Comparison of ENCODE assay signal across 12 mouse cellular contexts in genomic region chr3:83099139-83099538, GRCm38 (mm10). TPM values are rescaled to one million over a fixed set of nuclear protein-coding genes. Genes with fewer than 3 reads are reported as not detected.
DNase-seq lines count a peak whose midpoint lies in the region; ATAC-seq and TF ChIP-seq lines count a peak whose summit lies in the region.
"Had no signal": no experiment of that assay in that cellular context is flagged by ENCODE, and none has a peak within 500 bp of the region (broad histone marks: within the 10 kb centered on the region; RNA-seq: fewer than 3 reads in every experiment).

No protein-coding gene starts in this region.

- ATAC-seq in lung, postnatal 0 days = no peak
- no peak for ATAC-seq in limb, embryonic 15.5 days (ENCODE audit: insufficient number of reproducible peaks, low FRiP score, low TSS enrichment, low read depth)
- no peak for ATAC-seq in stomach, postnatal 0 days (ENCODE audit: low FRiP score, low TSS enrichment)
- ATAC-seq: Patski had no signal

- no peaks in the 10 kb centered on the region for H3K36me3 ChIP-seq in heart, embryonic 10.5 days
- H3K36me3 ChIP-seq in lung, postnatal 0 days (ENCODE audit: insufficient read depth, low read length) = no peaks in the 10 kb centered on the region
- no peaks in the 10 kb centered on the region for H3K36me3 ChIP-seq in limb, embryonic 15.5 days
- no peaks in the 10 kb centered on the region for H3K36me3 ChIP-seq in stomach, postnatal 0 days (ENCODE audit: control insufficient read depth, insufficient read depth, low read length)

- TF ChIP-seq EP300 in lung, postnatal 0 days (IDR thresholded peaks at IDR 0.05) = no peak
- no peak for TF ChIP-seq EP300 in stomach, postnatal 0 days (optimal IDR thresholded peaks at IDR 0.05)

- DNase-seq in heart, embryonic 10.5 days (ENCODE audit: low spot score) = no peak
- DNase-seq in heart, postnatal 10 days = no peak
- DNase-seq in lung, postnatal 0 days (ENCODE audit: low spot score) = no peak
- no peak for DNase-seq in lung, postnatal 10 days
- no peak for DNase-seq in stomach, postnatal 0 days (ENCODE audit: low spot score)
- DNase-seq in gastrocnemius, postnatal 25 days = no peak
- DNase-seq in cerebellum, postnatal 25 days = no peak

- peaks cover 7% of the 10 kb centered on the region; the same call in 1 of the 2 replicates for H3K4me1 ChIP-seq in heart, embryonic 10.5 days
- no peaks in the 10 kb centered on the region for H3K4me1 ChIP-seq in lung, postnatal 0 days (ENCODE audit: insufficient read depth, low read depth, low read length)
- H3K4me1 ChIP-seq in limb, embryonic 15.5 days = peaks cover 6% of the 10 kb centered on the region; the same call in 1 of the 2 replicates
- no peaks in the 10 kb centered on the region for H3K4me1 ChIP-seq in stomach, postnatal 0 days (replicated peaks; ENCODE audit: control insufficient read depth, insufficient read depth)

- H3K27ac ChIP-seq in heart, embryonic 10.5 days = peak overlapping the region; percentile 25; the same call in 1 of the 2 replicates
- no peak overlapping the region for H3K27ac ChIP-seq in lung, postnatal 0 days (ENCODE audit: low read length)
- H3K27ac ChIP-seq in limb, embryonic 15.5 days = no peak overlapping the region
- no peak overlapping the region for H3K27ac ChIP-seq in stomach, postnatal 0 days (replicated peaks)

- TF ChIP-seq CTCF in lung, postnatal 0 days (IDR thresholded peaks at IDR 0.05) = no peak
- TF ChIP-seq CTCF in stomach, postnatal 0 days (IDR thresholded peaks at IDR 0.05; ENCODE audit: low read depth) = no peak

- H3K27me3 ChIP-seq in heart, embryonic 10.5 days (ENCODE audit: insufficient read depth, poor library complexity, severe bottlenecking) = no peaks in the 10 kb centered on the region
- no peaks in the 10 kb centered on the region for H3K27me3 ChIP-seq in lung, postnatal 0 days (replicated peaks; ENCODE audit: insufficient read depth, low read length)
- H3K27me3 ChIP-seq in limb, embryonic 15.5 days = no peaks in the 10 kb centered on the region
- H3K27me3 ChIP-seq in stomach, postnatal 0 days (ENCODE audit: control insufficient read depth, insufficient read depth, low read length) = no peaks in the 10 kb centered on the region

- peak overlapping the region; percentile 38 for H3K4me2 ChIP-seq in lung, postnatal 0 days (replicated peaks; ENCODE audit: low read depth, low read length)
- 0 out of 2 replicates have a peak overlapping the region, but pooled peaks have one; percentile 19 for H3K4me2 ChIP-seq in limb, embryonic 15.5 days
- peak overlapping the region; percentile 41 for H3K4me2 ChIP-seq in stomach, postnatal 0 days (replicated peaks; ENCODE audit: low read depth)

- 94% methylated on average over 1 of the region's 1 CpGs for WGBS in heart, embryonic 10.5 days
- WGBS in lung, postnatal 0 days = 93% methylated on average over 1 of the region's 1 CpGs
- WGBS in limb, embryonic 15.5 days = 88% methylated on average over 1 of the region's 1 CpGs
- WGBS in stomach, postnatal 0 days = 100% methylated on average over 1 of the region's 1 CpGs

- H3K4me3 ChIP-seq in heart, embryonic 10.5 days = peak overlapping the region; percentile 43
- H3K4me3 ChIP-seq in lung, postnatal 0 days (ENCODE audit: low read depth, low read length) = no peak overlapping the region
- no peak overlapping the region for H3K4me3 ChIP-seq in limb, embryonic 15.5 days
- H3K4me3 ChIP-seq in stomach, postnatal 0 days (ENCODE audit: low read depth, low read length) = 0 out of 2 replicates have a peak overlapping the region, but pooled peaks have one; percentile 23

- no peak overlapping the region for H3K9ac ChIP-seq in lung, postnatal 0 days (replicated peaks; ENCODE audit: low read depth)
- no peak overlapping the region for H3K9ac ChIP-seq in limb, embryonic 15.5 days
- H3K9ac ChIP-seq in stomach, postnatal 0 days (ENCODE audit: low read length) = no peak overlapping the region; the same call in 1 of the 2 replicates

- H3K9me3 ChIP-seq in heart, embryonic 10.5 days = no peaks in the 10 kb centered on the region
- no peaks in the 10 kb centered on the region for H3K9me3 ChIP-seq in lung, postnatal 0 days (ENCODE audit: low read length)
- H3K9me3 ChIP-seq in limb, embryonic 15.5 days = no peaks in the 10 kb centered on the region
- H3K9me3 ChIP-seq in stomach, postnatal 0 days (ENCODE audit: control insufficient read depth, low read length) = no peaks in the 10 kb centered on the region

- intact Hi-C loops in heart, postnatal 10 days (cut with DNase I) = no loop called here

RNA-seq across cellular contexts. Expression of gene Dchs2, which starts 28.6 kb away (rescaled TPM):
- polyA plus RNA-seq in heart, embryonic 10.5 days (2016; fragmentation: Nextera tagmentation; extraction: Ambion mirVana) = 0.09 and 0.18 TPM in 2 replicates
- 1 to 10 TPM; 1.3 to 1.4 TPM for total RNA-seq in heart, postnatal 10 days (2021)
- polyA plus RNA-seq in lung, postnatal 0 days (2015; fragmentation: Nextera tagmentation; extraction: Ambion mirVana) = 0.19 and 0.20 TPM in 2 replicates
- 0.86 and 1.1 TPM in 2 replicates for polyA plus RNA-seq in limb, embryonic 15.5 days (2015; fragmentation: Nextera tagmentation; extraction: Ambion mirVana)
- 0.35 and 0.53 TPM in 2 replicates for polyA plus RNA-seq in stomach, postnatal 0 days (2015; fragmentation: Nextera tagmentation; extraction: Ambion mirVana)
- 1 to 10 TPM in 1 of 2 experiments, under 1 TPM in 1; 0.67 to 1.8 TPM for total RNA-seq in gastrocnemius, postnatal 25 days (2021)

RNA-seq across cellular contexts. Expression of gene Plrg1, which starts 43.8 kb away (rescaled TPM):
- 78.3 and 101 TPM in 2 replicates for polyA plus RNA-seq in heart, embryonic 10.5 days (2016; fragmentation: Nextera tagmentation; extraction: Ambion mirVana)
- total RNA-seq in heart, postnatal 10 days (2021) = 10 to 100 TPM; 32.2 to 32.6 TPM
- 54.5 and 57.8 TPM in 2 replicates for polyA plus RNA-seq in lung, postnatal 0 days (2015; fragmentation: Nextera tagmentation; extraction: Ambion mirVana)
- polyA plus RNA-seq in limb, embryonic 15.5 days (2015; fragmentation: Nextera tagmentation; extraction: Ambion mirVana) = 89.5 and 91.2 TPM in 2 replicates
- polyA plus RNA-seq in stomach, postnatal 0 days (2015; fragmentation: Nextera tagmentation; extraction: Ambion mirVana) = 43.7 and 44.6 TPM in 2 replicates
- total RNA-seq in gastrocnemius, postnatal 25 days (2021) = 10 to 100 TPM; 18.6 to 20.1 TPM

RNA-seq across cellular contexts. Expression of gene Fgb, which starts 49.5 kb away (rescaled TPM):
- polyA plus RNA-seq in heart, embryonic 10.5 days (2016; fragmentation: Nextera tagmentation; extraction: Ambion mirVana) = 1.5 and 43.0 TPM in 2 replicates
- under 1 TPM in 1 of 2 experiments, not detected in 1; 0.07 TPM for total RNA-seq in heart, postnatal 10 days (2021)
- polyA plus RNA-seq in lung, postnatal 0 days (2015; fragmentation: Nextera tagmentation; extraction: Ambion mirVana) = 0.25 and 0.31 TPM in 2 replicates
- polyA plus RNA-seq in limb, embryonic 15.5 days (2015; fragmentation: Nextera tagmentation; extraction: Ambion mirVana) = 0.27 and 1.4 TPM in 2 replicates
- 2.8 and 6.1 TPM in 2 replicates for polyA plus RNA-seq in stomach, postnatal 0 days (2015; fragmentation: Nextera tagmentation; extraction: Ambion mirVana)
- total RNA-seq in gastrocnemius, postnatal 25 days (2021) = not detected
- total RNA-seq: heart, adult 8-10 months; left cerebral cortex, adult 18-20 months had no signal
- polyA plus RNA-seq: cortical plate, adult 2 months; Patski had no signal

Comparison
In these comparisons a context has a peak if more than half of its experiments do, and no peak if none do; other contexts are left out.
1. H3K4me3 ChIP-seq: peak in heart, embryonic 10.5 days (single experiment) and stomach, postnatal 0 days (single experiment); none in lung, postnatal 0 days (single experiment) and limb, embryonic 15.5 days (single experiment).
2. Peak in every context shown above with its lines, with median percentiles within 50 percentile points of each other: H3K4me2 ChIP-seq.